Mouse (Mus musculus): Measurements from ENCODE around the gene Rhobtb1.

GRCm38 (mm10) chr10:69190434-69191160 lies 39.4 kb downstream of the Rhobtb1 start:
- TF ChIP-seq EP300 (IDR thresholded peaks at IDR 0.05; ENCODE audit: low read depth) = 0 out of 2 replicates have a peak, but pooled peaks have one; percentile 31
- TF ChIP-seq CTCF (IDR thresholded peaks at IDR 0.05; ENCODE audit: low read depth) = no peak
